Mouse (Mus musculus) MEL (cell line): ENCODE data around the gene Ust. TPM values are rescaled to one million over a fixed set of nuclear protein-coding genes. Genes with fewer than 3 reads are reported as not detected.

Experiments
- DNase-seq: peaks from one replicate; pipeline ENCODE4 v3.0.0; 2011; ENCODE audit warnings: low read depth, low spot score
- H3K27ac ChIP-seq: 2 replicates; pipeline ENCODE4 v1.5.1; 2012; ENCODE audit warnings: low read depth, mild to moderate bottlenecking, control low read depth, low read length, moderate library complexity; ENCODE audit not compliant: control insufficient read depth
- H3K27me3 ChIP-seq, 2 experiments: fragments of 150-350 bp in 1 of 2; sonication (generic) in 1 of 2; 2 replicates each; pipeline ENCODE4 v1.6.1; 2012; ENCODE audit warnings: low read length in 2 of 2, mild to moderate bottlenecking in 2 of 2, improper control_type of control experiment in 1 of 2, moderate library complexity in 1 of 2; ENCODE audit not compliant: insufficient read depth in 2 of 2, control insufficient read depth in 1 of 2
- H3K36me3 ChIP-seq, 2 experiments: 2 replicates each; pipeline ENCODE4 v1.6.1; 2012 to 2014; ENCODE audit warnings: low read length in 2 of 2, improper control_type of control experiment in 1 of 2, inconsistent platforms in 1 of 2, mild to moderate bottlenecking in 1 of 2; ENCODE audit not compliant: insufficient read depth in 2 of 2, control insufficient read depth in 1 of 2
- H3K4me1 ChIP-seq, 2 experiments: fragments of 150-350 bp in 1 of 2; sonication (generic) in 1 of 2; 2 replicates each; pipeline ENCODE4 v1.6.1; 2012; ENCODE audit warnings: low read length in 2 of 2, improper control_type of control experiment in 1 of 2, mild to moderate bottlenecking in 1 of 2; ENCODE audit not compliant: insufficient read depth in 2 of 2, control insufficient read depth in 1 of 2
- H3K4me3 ChIP-seq, 2 experiments: fragments of 150-350 bp in 1 of 2; sonication (generic) in 1 of 2; 2 replicates each; pipeline ENCODE4 v1.5.1; 2012; ENCODE audit warnings: low read depth in 2 of 2, low read length in 2 of 2, mild to moderate bottlenecking in 2 of 2, moderate library complexity in 2 of 2, control low read depth in 1 of 2, improper control_type of control experiment in 1 of 2; ENCODE audit not compliant: control insufficient read depth in 1 of 2, insufficient read depth in 1 of 2
- H3K79me2 ChIP-seq: 2 replicates; pipeline ENCODE4 v1.6.1; 2012; ENCODE audit warnings: mild to moderate bottlenecking, low read length, moderate library complexity; ENCODE audit not compliant: control insufficient read depth, poor library complexity, insufficient read depth
- H3K9ac ChIP-seq: 2 replicates; pipeline ENCODE4 v1.6.1; 2012; ENCODE audit warnings: low read depth, mild to moderate bottlenecking, control low read depth, low read length, moderate library complexity; ENCODE audit not compliant: control insufficient read depth, poor library complexity, severe bottlenecking
- H3K9me3 ChIP-seq: fragments of 150-350 bp; sonication (generic); replicated peaks from 2 replicates; pipeline ENCODE4 v1.6.1; 2012; ENCODE audit warnings: mild to moderate bottlenecking, low read length, improper control_type of control experiment, moderate library complexity; ENCODE audit not compliant: insufficient read depth
- BHLHE40 ChIP-seq: IDR thresholded peaks from 2 replicates; pipeline ENCODE4 v1.6.1; 2012; ENCODE audit warnings: low read depth, mild to moderate bottlenecking, inconsistent platforms, low read length, improper control_type of control experiment, borderline replicate concordance
- CHD1 ChIP-seq: IDR thresholded peaks from 2 replicates; pipeline ENCODE4 v1.6.1; 2012; ENCODE audit warnings: low read depth, mild to moderate bottlenecking, inconsistent platforms, low read length, improper control_type of control experiment
- CHD2 ChIP-seq: IDR thresholded peaks from 2 replicates; pipeline ENCODE4 v1.6.1; 2011; ENCODE audit warnings: low read length, improper control_type of control experiment
- EP300 ChIP-seq, 2 experiments: IDR thresholded peaks; 2 replicates each; pipeline ENCODE4 v1.6.1; 2011; ENCODE audit warnings: improper control_type of control experiment in 2 of 2, low read length in 2 of 2, low read depth in 1 of 2, mild to moderate bottlenecking in 1 of 2
- ETS1 ChIP-seq: IDR thresholded peaks from 2 replicates; pipeline ENCODE4 v1.6.1; 2012; ENCODE audit warnings: low read depth, mild to moderate bottlenecking, inconsistent platforms, low read length, improper control_type of control experiment, moderate library complexity
- KAT2A ChIP-seq: conservative IDR thresholded peaks from 2 replicates; pipeline ENCODE4 v1.6.1; 2012; ENCODE audit warnings: low read depth, low read length, improper control_type of control experiment, inconsistent platforms
- MAFK ChIP-seq: IDR thresholded peaks from 2 replicates; pipeline ENCODE4 v1.6.1; 2011; ENCODE audit warnings: low read depth, mild to moderate bottlenecking, low read length, improper control_type of control experiment, borderline replicate concordance
- MYC ChIP-seq: IDR thresholded peaks from 2 replicates; pipeline ENCODE4 v1.6.1; 2011; ENCODE audit warnings: low read depth, mild to moderate bottlenecking, low read length, improper control_type of control experiment, moderate library complexity
- NELFE ChIP-seq: IDR thresholded peaks from 2 replicates; pipeline ENCODE4 v1.6.1; 2011; ENCODE audit warnings: low read depth, low read length, improper control_type of control experiment
- TBP ChIP-seq: IDR thresholded peaks from 2 replicates; pipeline ENCODE4 v1.8.0; 2011; ENCODE audit warnings: low read depth, low read length, improper control_type of control experiment
- UBTF ChIP-seq: IDR thresholded peaks from 2 replicates; pipeline ENCODE4 v1.6.1; 2012; ENCODE audit warnings: low read depth, mild to moderate bottlenecking, inconsistent platforms, low read length, improper control_type of control experiment, moderate library complexity, borderline replicate concordance; ENCODE audit not compliant: insufficient read depth
- USF2 ChIP-seq, 2 experiments: IDR thresholded peaks; 2 replicates each; pipeline ENCODE4 v1.6.1; 2011 to 2012; ENCODE audit warnings: improper control_type of control experiment in 2 of 2, low read length in 2 of 2, borderline replicate concordance in 1 of 2, inconsistent platforms in 1 of 2, low read depth in 1 of 2, mild to moderate bottlenecking in 1 of 2; ENCODE audit not compliant: insufficient read depth in 1 of 2
- ZKSCAN1 ChIP-seq: IDR thresholded peaks from 2 replicates; pipeline ENCODE4 v1.6.1; 2012; ENCODE audit warnings: low read depth, mild to moderate bottlenecking, inconsistent platforms, low read length, improper control_type of control experiment, moderate library complexity
- polyA plus RNA-seq, 2 experiments: library from polyadenylated mRNA; stranded (reverse) in 1 of 2; unstranded in 1 of 2; fragments of >175 nt in 1 of 2; fragments of >200 nt in 1 of 2; gene quantifications; 2 replicates each; pipeline versions ENCODE4 v1.2.1 to v1.2.4; 2012; ENCODE audit warnings: low replicate concordance in 2 of 2, low read depth in 1 of 2; ENCODE audit not compliant: insufficient read length in 2 of 2, insufficient read depth in 1 of 2, missing spikeins in 1 of 2
- total RNA-seq: library from RNA; depleted of rRNA; stranded (reverse); fragments of 300-350 nt; gene quantifications from 2 replicates; pipeline ENCODE4 v1.2.3, GENCODE M21; 2012

Gene Ust
- total and polyA plus RNA-seq, 3 experiments = not detected

GRCm38 (mm10) chr10:8189331-8189981, 329.2 kb downstream of the Ust start:
- no peaks in the 10 kb centered on the region for H3K36me3 ChIP-seq

GRCm38 (mm10) chr10:8185586-8185985, 333.0 kb downstream of the Ust start:
- Histone ChIP-seq H3K79me2 (no peaks in the 10 kb centered on the region), H3K4me1 (no peaks in the 10 kb centered on the region), H3K27me3 (no peaks in the 10 kb centered on the region), H3K27ac (no peak overlapping the region), H3K9me3 (no peaks in the 10 kb centered on the region), H3K9ac (no peak overlapping the region), H3K4me3 (no peak overlapping the region), H3K36me3 (no peaks in the 10 kb centered on the region)
- DNase-seq = no peak
- TF ChIP-seq ETS1 (no peak), TBP (no peak), CHD1 (no peak)

More at GRCm38 (mm10) chr10:8189331-8189981, 329.2 kb downstream of the Ust start:
- no peaks in the 10 kb centered on the region for H3K4me1 ChIP-seq
- DNase-seq = no peak
- no peaks in the 10 kb centered on the region for H3K27me3 ChIP-seq
- TF ChIP-seq ETS1 (no peak), MYC (no peak), UBTF (no peak), KAT2A (no peak), EP300 (IDR thresholded peaks at IDR 0.05; ENCODE audit: low read depth in 1 of 2, low read length in 2 of 2) (no peak), NELFE (no peak), ZKSCAN1 (no peak), TBP (no peak), CHD2 (no peak), MAFK (no peak), USF2 (IDR thresholded peaks at IDR 0.05; ENCODE audit: borderline replicate concordance in 1 of 2, insufficient read depth in 1 of 2, low read depth in 1 of 2, low read length in 2 of 2) (no peak)
- TF ChIP-seq, all 39 proteins: peak for 0
- Histone ChIP-seq H3K9ac (no peak overlapping the region), H3K27ac (no peak overlapping the region), H3K79me2 (no peaks in the 10 kb centered on the region), H3K4me3 (no peak overlapping the region), H3K9me3 (no peaks in the 10 kb centered on the region)

- no peak overlapping the region for H3K4me3 ChIP-seq
- DNase-seq = no peak
- H3K79me2 ChIP-seq = no peaks in the 10 kb centered on the region
- H3K27me3 ChIP-seq = no peaks in the 10 kb centered on the region
- no peak overlapping the region for H3K27ac ChIP-seq
- H3K9me3 ChIP-seq = no peaks in the 10 kb centered on the region
- no peaks in the 10 kb centered on the region for H3K36me3 ChIP-seq
- no peak overlapping the region for H3K9ac ChIP-seq
- H3K4me1 ChIP-seq = no peaks in the 10 kb centered on the region
- no peak for TF ChIP-seq BHLHE40
Measured at GRCm38 (mm10) chr10:8184711-8185110, 333.9 kb downstream of the Ust start.
